Mouse (Mus musculus) adipocyte (in vitro differentiated cells): ENCODE measurements at regions not wholly inside any gene's neighbourhood (a gene's known extent, or its start where the extent isn't known, plus 50 kb on each side); places are given as distances from the start of the nearest gene placed in this dataset.
"Not testable (repeated sequence)": the region's sequence is repeated elsewhere in the genome, so short reads cannot be mapped to it uniquely, and the experiment has no call there.

Experiments used
- DNase-seq: peaks from one replicate; pipeline ENCODE4 v3.0.0-alpha.2; 2016; ENCODE audit warnings: low spot score

DNA sequence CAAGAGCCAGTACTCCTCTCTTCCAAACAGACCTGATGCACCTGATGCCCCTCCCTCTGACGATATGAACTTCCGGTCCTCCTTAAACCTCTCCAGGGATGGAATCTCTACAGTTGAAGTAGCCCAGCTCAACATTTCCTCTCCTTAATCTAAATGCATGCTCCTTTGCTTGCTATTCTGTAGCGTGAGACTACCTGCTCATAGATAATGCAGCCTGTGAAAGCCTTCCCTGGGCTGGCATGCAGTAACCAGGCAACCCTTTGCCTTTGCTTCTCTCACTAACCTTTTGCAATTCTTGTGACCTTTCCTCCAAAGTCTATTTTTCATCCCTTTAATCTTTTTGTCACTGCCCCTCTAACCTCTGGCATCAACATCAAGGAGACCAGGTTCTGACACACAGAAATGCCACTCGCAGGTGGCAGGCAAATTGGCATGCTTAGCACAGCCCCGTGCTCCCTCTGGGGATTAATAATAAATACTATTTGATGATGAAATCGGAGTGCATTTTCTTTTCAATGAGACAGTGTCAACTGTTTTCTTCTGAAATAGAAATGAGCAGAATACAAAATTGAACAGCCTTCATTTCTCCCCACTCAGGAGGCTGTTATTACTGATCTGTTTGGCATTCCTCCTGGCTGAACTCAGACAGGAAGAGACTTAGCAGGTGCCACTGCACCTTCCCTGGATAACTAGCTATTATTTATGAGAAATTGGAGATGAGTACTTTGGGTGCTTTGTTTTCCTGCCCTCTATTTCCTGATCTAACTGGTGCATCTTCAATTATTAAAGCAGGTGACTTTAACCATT is 249.8 kb upstream of the Pbx1 start:
- no peak for DNase-seq

DNA sequence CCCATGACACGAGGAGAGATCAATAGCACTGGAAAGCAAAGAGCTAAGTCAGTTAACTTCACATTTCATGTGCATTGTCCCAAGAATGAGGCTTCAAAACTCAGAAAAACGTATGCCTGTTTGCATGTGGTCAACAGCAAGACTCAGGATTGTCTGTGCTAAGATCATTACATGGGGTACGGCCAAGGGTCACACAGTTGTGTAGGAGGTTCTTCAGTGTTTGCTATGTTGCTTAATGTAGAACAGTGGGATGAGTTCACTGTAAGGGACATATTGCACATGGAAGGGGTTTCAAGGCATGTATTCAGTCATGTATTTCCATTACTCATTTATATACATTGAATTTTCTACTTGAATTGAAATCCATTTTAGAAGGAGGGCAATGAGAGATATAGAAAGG is 248.6 kb upstream of the Pbx1 start:
- no peak for DNase-seq

DNA sequence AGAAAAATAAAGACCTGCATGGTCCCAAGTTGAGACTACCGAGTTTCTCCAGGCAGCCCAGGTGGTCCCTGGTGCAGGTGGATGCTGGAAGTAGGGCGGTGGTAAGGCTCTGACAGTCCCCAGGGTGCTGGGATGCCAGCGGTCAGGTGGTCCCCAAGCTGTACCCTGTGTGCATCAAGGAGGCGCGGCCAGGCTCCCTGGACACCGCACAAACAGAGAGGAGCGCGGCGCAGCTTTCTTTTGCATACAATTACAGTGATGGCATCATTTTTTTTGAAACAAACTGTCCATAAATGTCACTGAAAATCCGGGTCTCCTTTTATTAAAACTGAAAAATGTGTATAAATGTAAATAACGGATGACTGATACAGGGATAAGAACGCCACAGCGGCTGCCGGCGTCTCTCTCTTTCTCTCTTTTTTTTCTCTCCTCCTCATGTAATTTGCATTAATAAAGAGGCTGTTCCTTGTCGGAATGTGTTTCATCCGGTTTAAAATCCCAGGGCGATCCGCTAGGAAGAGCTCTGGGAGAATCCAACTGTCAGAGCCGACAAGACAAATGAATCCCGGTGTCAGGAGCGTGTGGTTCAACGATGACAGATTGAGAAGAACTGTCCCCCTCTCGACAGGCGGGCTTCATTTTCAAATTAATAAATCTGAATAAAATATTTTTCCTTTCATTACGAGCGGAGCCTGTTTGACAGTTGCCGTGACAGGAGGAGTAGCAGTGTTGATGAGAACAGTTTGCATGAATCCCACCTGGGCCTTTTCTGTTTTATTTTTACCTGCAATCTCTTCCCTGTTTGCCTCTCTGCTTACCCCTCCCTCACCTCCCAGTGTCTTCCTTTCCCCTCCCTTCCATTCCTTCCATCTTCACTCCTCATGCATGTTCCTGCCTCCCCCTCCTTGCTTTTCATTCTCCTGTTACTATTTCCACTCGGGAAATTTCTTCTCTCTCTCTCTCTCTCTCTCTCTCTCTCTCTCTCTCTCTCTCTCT is 244.6 kb upstream of the Pbx1 start:
- no peak for DNase-seq

DNA sequence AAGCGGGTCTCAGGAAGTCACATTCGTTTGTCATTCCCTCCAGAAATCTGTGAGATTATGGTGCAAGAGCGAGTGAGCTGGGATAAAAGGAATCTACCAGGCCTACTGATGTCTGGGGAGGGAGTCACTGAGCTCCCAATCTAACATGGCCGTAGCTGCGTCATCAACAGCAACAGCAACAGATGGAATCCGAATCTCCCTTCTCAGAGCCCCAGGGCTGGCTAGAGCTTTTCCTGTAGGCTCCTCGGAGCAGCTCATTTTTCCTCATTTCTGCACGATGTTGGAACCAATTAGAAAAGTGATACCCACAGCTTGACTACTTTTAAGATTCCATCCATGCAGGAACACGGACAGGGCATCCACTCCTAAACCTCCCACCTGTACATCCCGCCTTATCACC is 243.7 kb upstream of the Pbx1 start:
- DNase-seq, result no peak

DNA sequence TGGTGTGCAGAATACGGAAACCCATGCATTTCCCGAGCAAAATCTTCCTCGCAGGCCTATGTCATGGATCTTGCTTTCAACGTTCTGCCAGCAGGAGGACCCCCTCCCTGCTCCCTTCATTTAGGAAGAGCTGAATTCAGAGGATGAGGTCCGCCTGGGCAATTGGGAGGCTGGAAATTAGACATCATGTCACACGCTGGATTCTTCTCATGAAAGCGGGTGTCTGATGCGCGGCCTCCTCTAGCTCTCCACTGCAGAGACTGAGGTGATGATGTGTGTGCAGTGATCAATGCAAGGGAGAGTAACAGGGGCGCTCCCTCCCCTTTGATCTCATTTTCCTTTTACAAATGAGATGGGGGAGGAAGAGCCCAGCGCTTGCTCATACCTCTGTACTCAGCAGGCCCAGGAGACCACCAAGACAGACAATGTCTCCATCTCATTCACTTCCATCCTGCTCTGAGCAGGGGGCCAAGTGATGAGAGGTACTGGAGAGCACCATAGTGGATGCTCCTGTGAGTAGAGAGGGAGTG is 230.8 kb upstream of the Pbx1 start:
- DNase-seq, result no peak

DNA sequence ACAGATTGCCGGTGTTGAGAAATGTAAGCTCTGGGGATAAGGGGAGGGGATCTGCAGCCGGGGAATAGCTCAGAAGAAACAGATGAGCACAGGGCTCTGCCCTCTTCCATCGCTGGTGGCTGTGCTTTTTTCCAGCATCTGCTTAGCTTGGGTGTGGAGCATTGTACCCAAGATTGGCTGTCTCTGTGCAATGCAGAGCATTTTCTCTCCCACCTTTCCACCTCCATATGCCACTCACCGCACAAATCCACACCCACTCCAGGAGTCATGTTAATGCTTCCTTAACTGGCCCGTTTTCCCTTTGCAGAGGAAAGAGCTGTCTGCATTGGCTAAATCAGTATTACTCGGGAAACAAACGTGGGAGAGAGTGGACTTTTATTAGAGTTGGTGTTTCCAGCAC is 228.9 kb upstream of the Pbx1 start:
- no peak for DNase-seq

DNA sequence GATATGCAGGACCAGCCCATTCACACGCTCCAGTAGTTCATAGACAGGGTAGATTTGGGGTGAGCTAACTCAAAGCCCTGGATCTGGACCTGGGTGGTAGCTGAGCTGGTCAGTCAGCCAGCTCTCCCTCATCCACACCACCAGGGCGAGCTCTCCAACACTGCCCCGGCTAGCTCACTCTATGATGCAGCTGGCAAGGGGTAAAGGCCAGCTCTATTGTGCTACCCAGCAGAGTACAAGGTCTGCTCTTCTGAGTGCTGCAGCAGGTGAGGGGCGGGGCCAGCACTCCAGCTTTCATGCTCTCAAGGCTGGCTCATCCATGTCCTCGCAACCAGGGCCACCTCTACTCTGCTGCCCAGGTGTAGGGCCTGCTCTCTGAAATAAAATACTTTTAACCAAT is 227.5 kb upstream of the Pbx1 start:
- DNase-seq, result no peak

DNA sequence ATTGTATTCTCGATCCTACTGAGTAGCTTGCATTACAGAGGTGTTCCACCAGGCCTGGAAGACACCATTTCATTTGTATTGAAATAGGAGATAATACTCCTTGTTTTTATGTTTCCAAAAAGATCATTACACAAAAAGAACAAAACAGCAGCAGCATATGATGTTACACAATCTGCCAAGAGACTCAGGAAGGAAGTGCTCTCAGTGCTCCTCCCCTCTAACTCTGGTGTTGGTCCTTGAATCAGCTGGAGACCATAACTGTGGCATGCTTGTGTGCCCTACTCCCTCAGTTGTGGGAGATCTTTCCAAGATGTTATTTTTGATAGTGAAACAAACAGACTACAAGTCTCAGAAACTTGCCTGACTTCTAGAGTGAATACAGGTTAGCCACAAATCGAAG is 200.8 kb upstream of the Pbx1 start:
- DNase-seq, result no peak

DNA sequence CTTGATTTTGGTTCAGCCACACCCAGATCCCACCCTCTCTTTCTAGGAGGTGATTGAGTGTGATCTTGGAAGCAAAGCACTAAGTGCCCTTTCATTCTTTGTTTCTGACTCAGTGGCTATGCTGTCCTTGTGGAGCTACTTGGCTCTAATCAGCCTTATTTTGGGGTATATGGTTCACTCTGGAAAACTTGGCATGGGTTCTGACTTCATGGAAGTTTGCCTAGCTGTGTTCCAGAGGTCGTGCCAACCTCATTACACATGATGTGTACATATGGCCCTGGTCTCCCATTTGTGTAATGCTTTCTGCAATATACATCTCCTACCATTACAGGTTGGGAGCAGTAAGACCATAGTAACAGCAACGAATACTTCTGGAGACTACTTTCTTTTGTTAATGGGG is 199.9 kb upstream of the Pbx1 start:
- DNase-seq, result no peak

DNA sequence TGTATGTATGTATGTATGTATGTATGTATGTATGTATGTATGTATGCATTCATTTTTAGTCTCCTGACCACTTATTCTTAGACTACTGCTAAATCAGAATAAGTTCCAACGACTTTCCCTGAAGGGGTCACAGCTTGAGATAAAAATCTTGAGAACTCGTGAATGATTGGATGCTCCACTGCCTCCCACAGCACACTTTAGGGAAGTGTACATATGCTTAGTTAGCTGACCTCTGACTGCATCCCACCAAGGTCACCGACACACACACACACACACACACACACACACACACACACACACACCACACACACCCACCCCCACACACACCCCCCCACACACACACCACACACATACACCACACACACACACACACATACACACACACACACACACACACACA is 169.9 kb upstream of the Pbx1 start:
- DNase-seq, result not testable (repeated sequence)

DNA sequence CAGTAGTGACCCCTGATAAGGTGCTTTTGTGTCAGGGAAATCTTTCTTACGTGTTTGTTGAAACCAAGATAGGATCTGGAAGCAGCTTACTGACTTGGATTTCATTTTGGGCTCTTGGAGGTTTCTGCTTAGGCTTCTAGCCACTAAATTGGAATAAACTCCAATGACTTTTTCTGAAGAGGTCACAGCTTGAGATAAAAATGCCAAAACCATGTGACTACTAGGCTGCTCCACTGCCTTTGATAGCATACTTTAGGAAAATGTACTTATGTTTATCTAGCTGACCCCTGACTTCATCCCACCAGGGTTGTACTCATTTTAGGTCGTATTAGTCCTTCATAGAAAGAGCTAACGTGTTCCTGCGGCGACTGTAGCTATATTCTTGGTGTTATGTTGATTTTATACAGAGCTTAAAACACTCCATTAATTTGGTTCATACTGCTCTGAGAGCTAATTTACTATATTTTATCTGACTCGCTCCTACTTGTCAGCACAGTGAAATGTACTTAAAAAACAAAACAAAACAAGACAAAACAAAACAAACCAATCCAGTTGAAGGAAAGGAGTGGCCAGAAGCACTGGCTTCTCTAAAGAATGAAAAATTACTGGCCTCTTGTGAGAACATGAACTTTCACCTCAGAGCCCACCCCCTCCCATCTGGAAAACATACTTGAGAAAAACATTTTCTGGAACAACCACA is 168.5 kb upstream of the Pbx1 start:
- no peak for DNase-seq

DNA sequence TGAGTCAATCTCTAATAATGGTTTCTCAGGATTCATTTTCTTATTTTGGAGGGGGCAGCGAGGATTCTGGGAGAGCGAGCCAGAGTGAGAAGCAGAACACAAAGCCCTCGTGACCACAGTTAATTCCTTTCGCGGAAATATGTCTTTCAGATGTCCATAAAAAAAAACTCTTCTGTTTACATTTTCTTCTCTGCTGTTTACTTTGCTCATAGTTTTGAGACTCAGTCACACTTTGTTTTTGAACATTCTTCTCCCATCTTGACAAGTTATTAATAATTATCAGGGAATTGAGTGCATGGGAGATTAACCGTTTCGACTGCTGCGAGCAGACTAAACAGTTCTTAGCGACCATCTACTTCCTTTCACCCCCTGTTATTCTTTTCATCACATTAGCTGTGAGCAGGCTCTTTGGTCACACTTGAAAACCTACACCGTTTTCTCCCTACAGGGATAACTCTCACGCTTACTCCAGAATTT is 166.2 kb upstream of the Pbx1 start:
- no peak for DNase-seq

DNA sequence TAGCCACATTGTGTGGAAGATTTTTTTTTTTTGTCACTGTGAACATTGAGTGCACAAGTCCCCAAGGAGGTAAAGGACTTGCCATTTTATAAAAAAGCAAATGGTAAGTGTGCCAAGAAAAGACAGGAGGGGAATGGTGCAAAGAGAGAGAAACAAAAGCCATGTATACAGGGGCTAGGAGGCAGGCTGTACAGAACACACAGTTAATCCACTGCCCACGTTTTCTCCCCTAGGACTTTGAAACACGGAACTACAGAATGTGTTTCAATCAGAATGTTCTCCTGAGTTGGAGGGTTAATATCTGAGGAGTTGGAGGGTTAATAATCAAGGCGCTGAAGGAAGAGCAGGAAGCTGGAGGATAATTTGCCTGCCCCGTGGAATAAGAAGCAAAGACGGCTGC is 165.4 kb upstream of the Pbx1 start:
- DNase-seq, result no peak

DNA sequence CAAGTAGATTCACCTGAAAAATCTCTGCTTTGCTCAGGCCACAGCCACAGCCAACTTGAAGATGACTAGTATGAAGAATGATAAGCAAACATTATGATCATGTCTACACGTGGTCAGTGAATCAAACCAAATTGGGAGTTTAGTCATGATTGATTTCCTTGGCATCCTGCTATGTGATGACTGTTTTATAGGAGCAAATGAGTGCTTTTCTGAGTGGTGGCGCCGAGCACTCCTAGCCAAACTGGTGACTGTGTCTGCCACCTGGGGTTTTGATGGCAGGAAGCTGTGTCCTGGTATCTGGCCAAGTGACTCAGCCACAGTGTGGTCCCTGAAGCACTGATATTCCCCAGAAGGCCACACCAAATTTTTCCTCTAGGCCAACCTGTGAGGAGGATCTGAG is 152.1 kb upstream of the Pbx1 start:
- no peak for DNase-seq

DNA sequence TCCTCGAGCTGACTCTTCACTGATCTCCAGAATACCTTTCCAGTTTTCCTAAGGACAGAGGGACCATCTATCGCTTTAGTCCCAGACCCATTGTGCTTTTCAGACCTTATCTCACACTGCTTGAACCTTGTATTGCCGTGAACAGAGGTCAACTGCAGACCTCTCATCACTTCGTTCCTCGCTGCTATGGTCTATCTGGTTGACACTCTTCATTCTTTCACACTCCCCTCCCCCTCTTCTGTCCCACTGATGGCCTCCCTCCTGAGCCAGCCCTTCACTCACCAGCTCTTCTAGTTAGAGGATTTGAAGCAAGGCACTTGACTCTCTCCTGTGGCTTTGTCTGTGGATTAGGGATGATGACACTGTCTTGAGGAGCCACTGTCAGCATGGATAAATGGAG is 150.4 kb upstream of the Pbx1 start:
- no peak for DNase-seq

DNA sequence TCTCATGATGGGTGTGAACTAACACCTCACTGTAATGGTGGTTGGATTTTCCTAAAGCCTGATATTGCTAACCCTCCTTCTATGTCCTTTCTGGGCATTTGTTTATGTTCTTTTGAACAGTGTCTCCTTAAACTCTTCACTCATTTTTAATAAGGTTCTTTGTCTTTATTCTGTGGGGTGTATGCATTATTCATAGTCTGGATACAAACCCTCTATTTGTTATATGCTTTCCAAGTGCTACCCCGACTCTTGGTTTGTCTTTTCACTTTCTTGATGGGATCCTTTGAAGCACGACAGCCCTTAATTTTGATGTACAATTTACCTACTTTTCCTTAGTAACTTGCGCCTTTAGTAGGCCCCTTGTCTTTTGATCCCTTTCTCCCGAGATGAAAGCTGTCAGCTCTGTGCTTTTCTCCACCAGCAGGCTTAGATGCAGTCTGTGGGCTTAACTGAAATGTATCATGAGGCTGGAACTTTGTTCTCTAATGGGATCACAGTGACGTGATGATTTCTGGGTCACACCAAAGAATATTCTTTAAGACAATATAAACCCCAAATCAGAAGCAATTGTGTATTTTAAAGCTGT is 138.0 kb upstream of the Pbx1 start:
- DNase-seq, result no peak

DNA sequence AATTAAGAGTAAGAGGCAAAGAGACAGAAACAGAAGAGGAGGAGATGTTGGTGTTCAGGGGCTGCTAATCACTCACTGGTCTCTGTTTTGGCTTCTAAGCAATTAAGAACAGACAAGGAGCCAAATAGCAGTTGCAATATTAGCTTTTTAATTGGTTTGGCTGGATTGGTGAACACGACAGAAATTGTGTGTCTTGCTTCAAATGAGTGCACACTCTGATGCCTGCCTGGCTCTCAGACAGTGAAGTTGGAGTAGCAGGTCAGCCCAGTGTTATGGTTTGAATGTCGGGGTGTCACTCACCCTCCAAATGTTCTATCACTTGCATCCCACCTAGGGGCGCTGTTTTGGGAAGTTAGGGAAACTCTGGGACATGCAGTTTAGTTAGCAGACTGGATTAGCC is 120.3 kb upstream of the Pbx1 start:
- no peak for DNase-seq

DNA sequence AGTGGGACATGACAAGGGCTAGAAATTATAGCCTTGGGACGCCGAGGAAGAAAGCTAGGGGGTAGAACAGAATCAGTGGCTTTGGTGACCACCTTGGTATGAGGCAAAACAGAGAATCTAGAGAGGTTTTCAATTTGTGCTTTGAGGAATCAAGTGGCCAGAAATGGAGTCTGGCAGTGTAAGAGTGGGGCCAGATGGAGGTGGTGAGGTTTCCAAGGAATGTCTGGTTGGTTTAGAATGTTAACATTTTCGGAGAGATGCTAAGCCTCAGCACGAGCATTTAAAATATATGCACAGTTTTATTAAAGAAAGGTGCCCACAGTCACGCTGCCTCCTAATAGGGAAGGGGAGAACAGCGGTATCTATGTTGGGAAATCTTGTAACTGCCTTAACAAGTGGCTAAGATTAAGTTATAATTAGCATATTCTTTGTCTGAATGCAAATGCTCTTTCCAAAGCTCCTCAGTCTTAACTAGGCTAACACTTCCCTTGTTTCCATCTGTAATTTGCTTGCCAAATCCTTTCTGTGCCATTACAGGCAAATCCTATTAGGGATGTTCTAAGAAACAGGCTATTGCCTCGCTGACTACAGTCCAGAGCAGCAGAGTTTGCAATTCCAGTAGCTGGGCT is 117.9 kb upstream of the Pbx1 start:
- no peak for DNase-seq

DNA sequence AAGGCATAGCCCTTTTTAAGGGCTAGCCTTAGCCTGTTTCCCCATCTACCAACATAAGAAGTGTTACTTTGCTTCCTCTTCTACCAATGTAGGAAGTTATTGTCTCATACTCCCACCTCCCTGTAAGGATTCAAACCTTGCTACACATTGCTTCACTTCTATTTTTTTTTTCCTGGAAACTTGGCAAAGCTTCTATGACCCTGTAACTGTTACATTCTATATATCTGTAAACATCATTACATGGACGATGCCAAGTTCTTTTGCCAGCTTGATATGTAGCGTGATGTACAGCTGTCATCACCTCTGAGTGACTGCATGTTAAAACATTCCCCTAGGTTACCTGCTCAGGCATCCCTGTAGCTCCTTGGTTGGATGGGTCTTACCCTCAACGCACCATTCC is 114.1 kb upstream of the Pbx1 start:
- DNase-seq, result no peak

DNA sequence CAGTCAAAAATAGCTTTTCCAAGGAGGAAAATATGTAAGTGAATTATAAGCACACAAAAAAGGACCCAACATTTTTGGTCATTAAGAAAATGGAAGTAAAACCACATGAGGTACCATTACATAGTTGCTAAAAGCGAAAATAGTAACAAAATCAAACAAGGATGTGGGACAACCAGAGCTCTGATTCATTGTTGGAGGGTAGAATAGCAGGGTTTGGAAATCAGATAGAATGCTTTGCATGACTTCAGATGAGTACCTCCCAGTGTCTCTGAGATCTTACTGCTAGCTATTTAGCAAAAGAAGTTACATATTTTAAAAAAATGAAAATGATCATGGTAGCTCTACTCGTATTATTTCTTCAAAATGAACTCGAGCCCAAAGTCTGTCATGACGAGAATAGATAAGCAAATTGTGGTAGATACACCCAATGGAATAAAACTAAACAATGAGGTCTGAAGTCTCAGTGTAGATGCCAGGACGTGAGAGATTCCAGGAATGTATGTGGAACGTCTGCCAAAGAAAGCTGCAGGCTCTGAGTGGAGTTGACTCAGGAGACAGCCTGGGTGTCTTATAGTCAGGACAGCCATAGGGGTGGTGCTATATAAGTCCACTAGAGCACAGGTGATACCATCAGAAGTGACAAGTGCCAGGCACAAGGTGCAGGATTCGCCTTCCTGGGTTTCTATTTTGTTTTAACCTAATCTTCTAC is 113.2 kb upstream of the Pbx1 start:
- peak; percentile 19 for DNase-seq

DNA sequence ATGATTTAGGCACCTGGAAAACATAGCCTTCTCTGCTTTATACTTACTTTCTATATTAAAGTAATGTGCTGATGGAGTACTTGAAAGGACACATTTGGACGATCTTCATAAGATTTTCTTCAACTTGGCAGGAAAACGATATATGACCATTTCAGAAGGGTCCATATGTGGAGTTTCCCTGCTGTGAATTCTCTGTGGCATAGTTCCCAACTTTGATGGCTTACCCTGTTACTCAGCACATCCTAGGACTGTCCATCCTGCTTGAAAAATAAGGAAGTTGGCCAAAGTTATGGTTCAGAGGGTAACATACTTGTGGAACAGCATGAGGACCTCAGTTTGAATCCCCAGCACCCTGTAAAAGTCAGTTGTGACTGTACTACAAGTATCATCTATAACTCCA is 109.2 kb upstream of the Pbx1 start:
- DNase-seq, result no peak
